Mouse (Mus musculus) lung, adult 2 months (tissue): ENCODE measurements around the gene Elob.

Source experiments
- CTCF ChIP-seq: fragments of 200-500 bp; IDR thresholded peaks from 2 replicates; pipeline ENCODE4 v1.5.1; 2011; ENCODE audit warnings: mild to moderate bottlenecking, low read length, control low read depth; ENCODE audit not compliant: insufficient read depth
- POLR2A ChIP-seq: fragments of 200-500 bp; IDR thresholded peaks from 2 replicates; pipeline ENCODE4 v1.6.1; 2011; ENCODE audit warnings: low read depth, mild to moderate bottlenecking, control low read depth, low read length, borderline replicate concordance; ENCODE audit errors: extremely low read depth

DNA sequence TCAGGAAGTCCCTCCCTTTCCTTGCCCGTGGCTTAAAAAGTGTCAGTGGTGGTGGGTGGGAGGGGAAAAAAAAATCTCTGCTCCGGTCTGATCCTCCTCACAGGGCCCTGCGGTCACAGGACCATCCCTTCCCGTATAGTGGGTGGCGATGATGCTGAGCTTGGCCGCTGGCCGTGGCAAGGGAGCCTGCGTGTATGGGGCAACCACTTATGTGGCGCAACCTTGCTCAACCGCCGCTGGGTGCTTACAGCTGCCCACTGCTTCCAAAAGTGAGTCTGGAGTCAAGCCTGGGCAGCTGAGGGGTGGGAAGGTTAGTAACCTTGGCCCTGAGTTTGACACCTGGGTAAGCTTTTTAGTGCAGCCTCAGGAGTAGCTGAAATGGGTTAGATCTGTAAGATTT, 39.6 kb upstream of the Elob start:
- TF ChIP-seq CTCF (no peak), POLR2A (no peak)
